Mouse (Mus musculus) splenic B cell, adult 2 months (primary cell): ENCODE results near the gene Ttll11.

Source experiments
- DNase-seq: peaks from one replicate; pipeline ENCODE4 v3.0.0-alpha.2; 2011; ENCODE audit warnings: low read depth, low spot score
- H3K27me3 ChIP-seq: 2 replicates; pipeline ENCODE4 v1.6.1; 2012; ENCODE audit warnings: mild to moderate bottlenecking, low read length, moderate library complexity, mixed read lengths; ENCODE audit not compliant: control insufficient read depth, poor library complexity, insufficient read depth, severe bottlenecking
- H3K36me3 ChIP-seq: 2 replicates; pipeline ENCODE4 v1.6.1; 2012; ENCODE audit warnings: mild to moderate bottlenecking, low read length, moderate library complexity, mixed read lengths; ENCODE audit not compliant: control insufficient read depth, poor library complexity, insufficient read depth, severe bottlenecking

Gene Ttll11

GRCm38 (mm10) chr2:35746638-35747037, 233.1 kb downstream of the Ttll11 start:
- Histone ChIP-seq H3K27me3 (no peaks in the 10 kb centered on the region), H3K36me3 (no peaks in the 10 kb centered on the region)
- DNase-seq = no peak

- H3K36me3 ChIP-seq = no peaks in the 10 kb centered on the region
- H3K27me3 ChIP-seq = no peaks in the 10 kb centered on the region
- DNase-seq = no peak
Observed at GRCm38 (mm10) chr2:35745876-35746275, 233.8 kb downstream of the Ttll11 start.

- Histone ChIP-seq H3K27me3 (no peaks in the 10 kb centered on the region), H3K36me3 (no peaks in the 10 kb centered on the region)
- DNase-seq = no peak
Observed at GRCm38 (mm10) chr2:35739669-35740254, 240.0 kb downstream of the Ttll11 start.

GRCm38 (mm10) chr2:35737467-35738027, 242.2 kb downstream of the Ttll11 start:
- peak; percentile 57 for DNase-seq
- no peaks in the 10 kb centered on the region for H3K36me3 ChIP-seq
- no peaks in the 10 kb centered on the region for H3K27me3 ChIP-seq

- Histone ChIP-seq H3K27me3 (no peaks in the 10 kb centered on the region), H3K36me3 (no peaks in the 10 kb centered on the region)
- no peak for DNase-seq
Observed at GRCm38 (mm10) chr2:35736061-35736460, 243.7 kb downstream of the Ttll11 start.

DNA sequence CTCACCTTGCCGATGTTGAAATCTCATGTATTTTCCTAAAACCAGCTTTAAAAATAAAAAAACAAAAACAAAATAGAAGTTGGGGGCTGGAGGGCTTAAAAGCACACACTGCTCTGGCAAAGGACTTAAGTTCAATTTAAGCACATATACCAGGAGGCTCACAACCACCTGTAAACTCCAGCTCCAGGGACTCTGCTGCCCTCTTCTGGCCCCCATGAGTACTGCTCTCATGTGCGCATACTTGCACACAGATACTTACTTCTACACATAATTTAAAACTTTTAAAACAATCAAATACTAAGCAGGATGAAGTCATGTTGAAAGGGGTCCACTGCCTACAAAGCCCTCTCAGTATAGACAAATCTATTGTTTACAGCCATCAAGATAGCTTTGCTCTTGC, 244.7 kb downstream of the Ttll11 start:
- peak; percentile 46 for DNase-seq
- Histone ChIP-seq H3K36me3 (no peaks in the 10 kb centered on the region), H3K27me3 (no peaks in the 10 kb centered on the region)

DNA sequence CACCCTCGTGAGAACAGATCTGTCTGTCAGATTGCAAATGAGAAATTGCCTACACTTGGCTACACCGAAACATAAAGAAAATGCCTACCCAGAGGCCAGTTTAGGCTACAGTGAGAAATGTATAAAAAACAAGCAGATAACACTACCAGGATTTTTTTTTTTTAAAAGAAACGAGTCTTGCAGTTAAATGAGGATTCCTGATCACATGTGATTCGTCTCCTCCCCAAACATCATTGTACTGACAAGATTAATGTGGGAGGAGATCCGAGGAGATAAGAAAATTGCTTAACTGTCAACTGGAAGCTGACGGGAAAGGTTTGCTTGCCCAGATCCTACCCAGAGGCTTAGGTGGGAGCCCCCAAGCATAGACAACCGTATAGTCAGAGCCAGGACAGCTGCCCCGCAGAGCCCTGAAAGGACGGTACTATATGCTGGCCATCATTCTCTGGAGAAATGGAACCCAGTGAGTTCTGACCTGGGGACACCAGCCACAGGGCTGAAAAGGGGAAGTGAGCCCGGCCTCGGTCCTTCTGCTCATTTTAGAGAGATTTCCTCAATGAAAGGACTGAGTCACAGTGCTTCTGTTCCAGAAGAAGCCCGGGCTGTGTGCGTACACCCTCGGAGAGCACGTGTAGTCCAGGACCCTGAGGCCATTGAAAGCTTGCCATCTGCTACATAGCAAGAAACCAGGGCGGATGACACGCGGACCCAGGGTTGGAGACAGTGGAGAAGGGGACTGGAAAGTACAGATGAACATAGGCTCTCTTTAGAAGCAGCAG, 247.9 kb downstream of the Ttll11 start:
- DNase-seq = peak; percentile 70
- Histone ChIP-seq H3K36me3 (no peaks in the 10 kb centered on the region), H3K27me3 (no peaks in the 10 kb centered on the region)

GRCm38 (mm10) chr2:35729077-35730065, 250.3 kb downstream of the Ttll11 start:
- peak; percentile 28 for DNase-seq
- no peaks in the 10 kb centered on the region for H3K27me3 ChIP-seq
- no peaks in the 10 kb centered on the region for H3K36me3 ChIP-seq

DNA sequence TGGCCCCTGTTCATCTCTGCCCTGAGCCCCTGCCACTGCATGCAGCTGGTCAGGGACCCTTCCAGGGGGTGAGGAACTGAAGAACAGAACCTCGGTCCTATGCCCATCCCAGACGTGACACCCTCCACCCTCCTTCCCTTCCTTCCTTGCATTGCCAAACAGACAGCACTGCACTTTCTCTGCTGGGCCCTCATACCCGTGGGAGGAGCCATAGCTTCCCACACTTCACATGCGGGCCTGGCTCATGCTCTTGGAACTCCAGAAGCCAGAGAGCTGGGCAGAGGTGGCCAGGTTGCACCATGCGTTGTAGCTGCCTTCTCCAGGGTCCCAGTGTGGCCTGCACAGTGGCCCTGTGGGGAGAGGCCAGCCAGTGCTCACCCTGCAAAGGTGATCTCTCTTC, 251.1 kb downstream of the Ttll11 start:
- no peaks in the 10 kb centered on the region for H3K27me3 ChIP-seq
- H3K36me3 ChIP-seq = no peaks in the 10 kb centered on the region
- DNase-seq = no peak

DNA sequence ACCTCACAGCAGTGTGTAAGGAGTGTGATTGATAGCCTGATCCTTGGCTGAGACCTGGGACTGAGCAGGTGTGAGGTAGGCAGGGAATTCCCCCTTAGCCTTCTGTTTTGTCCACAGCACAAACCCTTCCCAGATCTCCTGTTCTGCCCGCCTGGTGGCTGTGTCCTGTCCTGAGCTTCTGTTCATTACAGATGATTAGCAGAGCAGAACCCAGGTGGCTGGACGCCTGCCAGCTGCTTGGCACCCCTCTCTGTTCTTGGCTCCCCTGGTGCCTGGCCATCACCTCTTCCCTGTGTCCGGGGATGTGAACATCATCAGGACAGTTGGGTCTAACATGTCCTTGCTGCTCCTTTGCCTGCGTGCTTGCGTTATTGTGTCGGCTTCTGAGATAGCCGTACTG, 256.0 kb downstream of the Ttll11 start:
- Histone ChIP-seq H3K36me3 (no peaks in the 10 kb centered on the region), H3K27me3 (no peaks in the 10 kb centered on the region)
- no peak for DNase-seq

- H3K36me3 ChIP-seq = no peaks in the 10 kb centered on the region
Observed at GRCm38 (mm10) chr2:35723267-35723666, 256.4 kb downstream of the Ttll11 start.

GRCm38 (mm10) chr2:35722821-35723220, 256.9 kb downstream of the Ttll11 start:
- no peak for DNase-seq
- Histone ChIP-seq H3K36me3 (no peaks in the 10 kb centered on the region), H3K27me3 (no peaks in the 10 kb centered on the region)

More at GRCm38 (mm10) chr2:35723267-35723666, 256.4 kb downstream of the Ttll11 start:
- no peak for DNase-seq
- H3K27me3 ChIP-seq = no peaks in the 10 kb centered on the region

DNA sequence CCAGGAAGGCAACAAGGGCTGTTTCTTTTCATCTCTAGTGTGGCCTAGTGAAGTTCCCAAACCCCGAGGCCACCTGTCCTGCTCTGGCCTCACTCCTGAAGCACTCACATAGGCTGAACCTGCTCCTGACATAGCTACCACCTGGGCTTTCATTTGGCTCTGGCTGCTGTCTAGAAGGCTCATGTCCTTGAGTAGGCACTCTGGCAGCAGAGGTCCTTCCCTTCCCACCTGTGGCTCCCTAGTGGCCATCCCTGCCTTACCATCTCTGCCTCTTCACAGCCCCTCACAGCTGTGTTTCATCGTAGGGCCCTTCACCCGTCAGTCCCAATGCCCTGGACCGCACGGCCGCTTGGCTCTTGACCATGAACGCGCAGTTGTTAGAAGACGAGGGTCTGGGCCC, 258.8 kb downstream of the Ttll11 start:
- DNase-seq = no peak
- H3K36me3 ChIP-seq = no peaks in the 10 kb centered on the region

DNA sequence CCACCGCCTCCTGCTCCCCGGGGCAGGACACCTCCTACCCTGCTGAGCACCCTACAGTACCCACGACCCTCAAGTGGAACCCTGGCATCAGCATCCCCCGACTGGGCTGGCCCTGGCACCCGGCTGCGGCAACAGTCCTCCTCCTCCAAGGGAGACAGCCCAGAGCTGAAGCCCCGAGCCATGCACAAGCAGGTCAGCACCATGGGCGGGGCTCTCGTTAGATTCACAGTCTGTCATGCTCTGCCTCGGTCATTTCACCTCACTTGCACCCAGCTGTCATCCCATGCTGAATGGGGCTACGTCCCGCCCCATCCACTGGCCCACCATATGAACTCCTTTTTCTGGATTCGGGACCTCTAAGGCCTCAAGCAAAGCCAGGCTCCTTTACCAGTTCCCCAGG, 259.2 kb downstream of the Ttll11 start:
- Histone ChIP-seq H3K27me3 (no peaks in the 10 kb centered on the region), H3K36me3 (no peaks in the 10 kb centered on the region)
- no peak for DNase-seq

More for the DNA sequence above, 258.8 kb downstream of the Ttll11 start:
- H3K27me3 ChIP-seq = no peaks in the 10 kb centered on the region
